Mouse (Mus musculus) layer of hippocampus, postnatal 36 days (tissue): ENCODE measurements around the gene Arhgap45. TPM values are rescaled to one million over a fixed set of nuclear protein-coding genes. Genes with fewer than 3 reads are reported as not detected.

ENCODE experiments used
- DNase-seq, 2 experiments: peaks; one replicate each; pipeline ENCODE4 v3.0.0; 2022
- total RNA-seq, 2 experiments: library from RNA; stranded (reverse); gene quantifications; 2 replicates each; pipeline ENCODE4 v1.2.3; 2021

Gene Arhgap45
- total RNA-seq, 2 experiments from 2014 or later, result 3.2 to 4.2 TPM

- no peak for DNase-seq
Measured at GRCm38 (mm10) chr10:80016931-80017330, 478 bp downstream of the Arhgap45 start.

- DNase-seq, result no peak
Measured at GRCm38 (mm10) chr10:80017361-80017760, 908 bp downstream of the Arhgap45 start.

- DNase-seq, result no peak
Measured at GRCm38 (mm10) chr10:80017771-80018170, 1.3 kb downstream of the Arhgap45 start.

GRCm38 (mm10) chr10:80018739-80019297 is 2.4 kb downstream of the Arhgap45 start:
- DNase-seq, result no peak

GRCm38 (mm10) chr10:80019471-80020131 is 3.1 kb downstream of the Arhgap45 start:
- DNase-seq, result no peak

GRCm38 (mm10) chr10:80020191-80020590 is 3.7 kb downstream of the Arhgap45 start:
- DNase-seq, result no peak

- DNase-seq, result no peak
Measured at GRCm38 (mm10) chr10:80020603-80021319, 4.3 kb downstream of the Arhgap45 start.

GRCm38 (mm10) chr10:80021320-80021641 is 4.8 kb downstream of the Arhgap45 start:
- DNase-seq, result no peak

- no peak for DNase-seq
Measured at GRCm38 (mm10) chr10:80022164-80022563, 5.7 kb downstream of the Arhgap45 start.

GRCm38 (mm10) chr10:80022806-80023205 is 6.4 kb downstream of the Arhgap45 start:
- DNase-seq, result no peak

GRCm38 (mm10) chr10:80023758-80024157 is 7.3 kb downstream of the Arhgap45 start:
- DNase-seq, result no peak

GRCm38 (mm10) chr10:80024229-80025043 is 8.0 kb downstream of the Arhgap45 start:
- DNase-seq, result no peak

- no peak for DNase-seq
Measured at GRCm38 (mm10) chr10:80025044-80025347, 8.5 kb downstream of the Arhgap45 start.

- DNase-seq, result no peak
Measured at GRCm38 (mm10) chr10:80025463-80025862, 9.0 kb downstream of the Arhgap45 start.

- DNase-seq, result no peak
Measured at GRCm38 (mm10) chr10:80025889-80026288, 9.4 kb downstream of the Arhgap45 start.

GRCm38 (mm10) chr10:80027681-80028520 is 11.4 kb downstream of the Arhgap45 start:
- DNase-seq, result no peak

- DNase-seq, result no peak
Measured at GRCm38 (mm10) chr10:80028521-80028846, 12.0 kb downstream of the Arhgap45 start.

- DNase-seq, result no peak
Measured at GRCm38 (mm10) chr10:80030191-80030590, 13.7 kb downstream of the Arhgap45 start.

- DNase-seq, result no peak
Measured at GRCm38 (mm10) chr10:80030736-80031135, 14.3 kb downstream of the Arhgap45 start.

GRCm38 (mm10) chr10:80032799-80033480 is 16.5 kb downstream of the Arhgap45 start:
- DNase-seq, result no peak

GRCm38 (mm10) chr10:80033511-80034391 is 17.3 kb downstream of the Arhgap45 start:
- DNase-seq, result no peak
